Mouse (Mus musculus): ENCODE results near the gene Rpf2. TPM values are rescaled to one million over a fixed set of nuclear protein-coding genes. Genes with fewer than 3 reads are reported as not detected.

Gene Rpf2
- polyA plus RNA-seq, 1 experiment from 2014 or later, result 85.2 TPM

DNA sequence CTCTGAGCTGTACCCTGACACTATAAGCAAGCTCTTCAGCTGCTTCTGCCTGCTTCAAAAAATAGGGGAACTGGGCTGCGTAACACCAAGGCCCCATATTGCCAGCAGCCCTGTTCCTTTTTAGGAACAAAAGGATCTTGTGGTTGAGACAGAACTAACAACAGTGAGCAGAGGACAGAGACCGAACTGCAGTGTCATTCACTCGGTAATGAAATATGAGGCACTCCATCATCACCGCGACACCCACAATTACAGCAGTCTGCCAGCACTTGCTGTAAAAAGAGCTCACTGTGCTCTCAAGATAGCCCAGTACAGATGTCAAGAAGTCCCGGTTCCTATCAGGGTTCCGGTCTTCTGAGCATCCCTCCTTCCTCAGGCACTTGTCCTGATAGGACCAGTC lies 29.2 kb upstream of the Rpf2 start:
- DNase-seq (ENCODE audit: low spot score) (no peak), ATAC-seq (no peak)
- H3K4me1 ChIP-seq (ENCODE audit: control insufficient read depth, insufficient read depth, low read length), result no peaks in the 10 kb centered on the region
- 85% methylated on average over 7 of the region's 7 CpGs for WGBS
- H3K9me3 ChIP-seq (replicated peaks; ENCODE audit: control insufficient read depth, low read length), result no peaks in the 10 kb centered on the region
- no peaks in the 10 kb centered on the region for H3K36me3 ChIP-seq (ENCODE audit: control insufficient read depth, insufficient read depth, low read length)
- H3K27ac ChIP-seq (ENCODE audit: low read depth, low read length), result no peak overlapping the region
- H3K9ac ChIP-seq (ENCODE audit: low read length), result no peak overlapping the region
- H3K4me2 ChIP-seq (ENCODE audit: low read length), result no peak overlapping the region
- no peak overlapping the region for H3K4me3 ChIP-seq (ENCODE audit: low read depth, low read length)
- no peaks in the 10 kb centered on the region for H3K27me3 ChIP-seq (replicated peaks; ENCODE audit: control insufficient read depth, insufficient read depth, low read length)

DNA sequence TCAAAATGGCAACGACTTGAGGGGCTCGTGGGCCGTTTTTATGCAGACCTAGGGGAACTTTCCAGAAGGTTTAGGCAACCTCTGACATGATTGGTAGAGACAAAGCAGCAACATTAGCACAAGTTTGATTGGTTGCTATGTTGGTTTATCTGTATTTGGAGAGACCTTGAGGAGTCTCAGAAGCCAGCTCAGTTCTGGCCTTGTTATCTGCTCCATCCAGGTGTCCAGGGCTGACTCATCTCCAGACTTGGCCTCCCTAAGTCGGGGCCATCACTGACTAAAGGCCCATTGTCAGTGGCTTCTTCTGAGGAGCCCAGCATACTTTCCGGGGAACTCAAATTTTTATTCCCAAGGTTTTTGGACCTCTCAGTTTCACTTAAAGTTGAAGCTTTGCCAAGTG lies 27.1 kb upstream of the Rpf2 start:
- H3K4me1 ChIP-seq (ENCODE audit: control insufficient read depth, insufficient read depth, low read length), result no peaks in the 10 kb centered on the region
- H3K4me3 ChIP-seq (ENCODE audit: low read depth, low read length), result no peak overlapping the region
- no peak for DNase-seq (ENCODE audit: low spot score)
- 85% methylated on average over 5 of the region's 5 CpGs for WGBS
- no peak overlapping the region for H3K4me2 ChIP-seq (ENCODE audit: low read length)
- no peaks in the 10 kb centered on the region for H3K27me3 ChIP-seq (replicated peaks; ENCODE audit: control insufficient read depth, insufficient read depth, low read length)
- no peak for ATAC-seq
- H3K27ac ChIP-seq (ENCODE audit: low read depth, low read length), result no peak overlapping the region
- H3K36me3 ChIP-seq (ENCODE audit: control insufficient read depth, insufficient read depth, low read length), result no peaks in the 10 kb centered on the region
- no peaks in the 10 kb centered on the region for H3K9me3 ChIP-seq (replicated peaks; ENCODE audit: control insufficient read depth, low read length)
- H3K9ac ChIP-seq (ENCODE audit: low read length), result no peak overlapping the region

DNA sequence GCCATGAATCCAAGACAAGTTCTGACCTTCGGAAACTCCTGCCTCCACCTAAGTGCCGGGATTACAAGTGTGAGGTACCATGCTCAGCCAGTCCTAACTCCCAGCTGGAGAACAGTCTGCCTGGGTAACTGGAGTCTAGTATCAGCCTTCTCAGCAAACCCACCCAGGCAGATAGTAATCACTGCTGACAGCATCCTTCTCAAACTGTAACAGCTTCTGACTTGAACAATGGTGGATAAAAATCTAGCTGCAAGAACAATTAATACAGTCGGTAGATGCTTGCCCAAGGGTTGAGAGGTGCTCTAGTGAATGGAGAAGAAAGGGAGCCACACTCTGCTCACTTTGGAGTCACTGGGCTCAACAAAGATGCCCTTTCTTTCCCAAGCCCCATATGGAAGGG lies 24.4 kb upstream of the Rpf2 start:
- no peak for ATAC-seq
- H3K36me3 ChIP-seq (ENCODE audit: control insufficient read depth, insufficient read depth, low read length), result no peaks in the 10 kb centered on the region
- H3K27me3 ChIP-seq (replicated peaks; ENCODE audit: control insufficient read depth, insufficient read depth, low read length), result no peaks in the 10 kb centered on the region
- no peak overlapping the region for H3K4me2 ChIP-seq (ENCODE audit: low read length)
- DNase-seq (ENCODE audit: low spot score), result no peak
- no peak overlapping the region for H3K4me3 ChIP-seq (ENCODE audit: low read depth, low read length)
- H3K9me3 ChIP-seq (replicated peaks; ENCODE audit: control insufficient read depth, low read length), result no peaks in the 10 kb centered on the region
- no peaks in the 10 kb centered on the region for H3K4me1 ChIP-seq (ENCODE audit: control insufficient read depth, insufficient read depth, low read length)
- H3K27ac ChIP-seq (ENCODE audit: low read depth, low read length), result no peak overlapping the region
- WGBS, result 82% methylated on average over 3 of the region's 3 CpGs
- no peak overlapping the region for H3K9ac ChIP-seq (ENCODE audit: low read length)

DNA sequence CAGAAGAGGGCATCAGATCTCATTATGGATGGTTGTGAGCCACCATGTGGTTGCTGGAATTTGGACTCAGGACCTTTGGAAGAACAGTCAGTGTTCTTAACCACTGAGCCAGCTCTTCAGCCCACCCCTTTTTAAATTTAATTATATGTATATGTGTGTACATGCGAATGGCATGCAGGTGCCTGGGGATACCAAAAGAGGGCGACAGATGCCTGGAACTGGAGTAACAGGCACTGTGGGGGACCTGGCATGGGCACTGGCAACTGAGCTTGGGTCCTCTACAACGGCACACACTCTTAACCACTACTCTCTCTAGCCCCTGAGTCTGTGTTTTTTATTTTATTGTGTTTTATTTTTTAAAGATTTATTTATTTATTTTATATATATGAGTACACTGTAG lies 18.1 kb upstream of the Rpf2 start:
- ATAC-seq, result no peak
- WGBS, result 80% methylated on average over 3 of the region's 3 CpGs
- H3K4me3 ChIP-seq (ENCODE audit: low read depth, low read length), result no peak overlapping the region

DNA sequence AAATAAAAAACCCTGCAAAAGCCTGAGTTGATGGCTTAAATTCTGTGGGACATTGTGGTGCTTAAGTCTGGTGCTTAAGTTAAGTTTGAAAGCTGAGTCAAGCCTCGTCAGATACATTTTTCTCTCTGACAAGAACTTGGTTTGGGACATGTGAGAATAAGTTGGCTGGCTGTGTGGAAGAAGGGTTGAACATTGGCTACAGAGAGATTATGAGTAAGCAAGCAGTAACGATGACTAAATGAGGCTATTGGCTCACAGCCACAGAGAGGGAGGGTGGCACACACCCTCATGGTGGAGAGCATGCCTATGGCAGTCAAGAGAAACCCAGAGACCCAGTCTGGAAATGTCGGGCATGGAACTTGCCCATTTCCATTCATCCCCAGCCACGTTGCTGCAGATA lies 16.9 kb upstream of the Rpf2 start:
- no peak for ATAC-seq
- H3K27me3 ChIP-seq (replicated peaks; ENCODE audit: control insufficient read depth, insufficient read depth, low read length), result no peaks in the 10 kb centered on the region
- no peaks in the 10 kb centered on the region for H3K9me3 ChIP-seq (replicated peaks; ENCODE audit: control insufficient read depth, low read length)
- no peak overlapping the region for H3K27ac ChIP-seq (ENCODE audit: low read depth, low read length)
- H3K4me2 ChIP-seq (ENCODE audit: low read length), result no peak overlapping the region
- H3K9ac ChIP-seq (ENCODE audit: low read length), result no peak overlapping the region
- WGBS, result 69% methylated on average over 4 of the region's 4 CpGs
- no peak for DNase-seq (ENCODE audit: low spot score)
- H3K36me3 ChIP-seq (ENCODE audit: control insufficient read depth, insufficient read depth, low read length), result no peaks in the 10 kb centered on the region
- H3K4me1 ChIP-seq (ENCODE audit: control insufficient read depth, insufficient read depth, low read length), result no peaks in the 10 kb centered on the region
- no peak overlapping the region for H3K4me3 ChIP-seq (ENCODE audit: low read depth, low read length)

More for the DNA sequence above, 18.1 kb upstream of the Rpf2 start:
- no peak overlapping the region for H3K9ac ChIP-seq (ENCODE audit: low read length)
- H3K36me3 ChIP-seq (ENCODE audit: control insufficient read depth, insufficient read depth, low read length), result no peaks in the 10 kb centered on the region
- DNase-seq (ENCODE audit: low spot score), result no peak
- H3K9me3 ChIP-seq (replicated peaks; ENCODE audit: control insufficient read depth, low read length), result no peaks in the 10 kb centered on the region
- H3K27me3 ChIP-seq (replicated peaks; ENCODE audit: control insufficient read depth, insufficient read depth, low read length), result no peaks in the 10 kb centered on the region
- no peaks in the 10 kb centered on the region for H3K4me1 ChIP-seq (ENCODE audit: control insufficient read depth, insufficient read depth, low read length)
- no peak overlapping the region for H3K4me2 ChIP-seq (ENCODE audit: low read length)
- no peak overlapping the region for H3K27ac ChIP-seq (ENCODE audit: low read depth, low read length)

DNA sequence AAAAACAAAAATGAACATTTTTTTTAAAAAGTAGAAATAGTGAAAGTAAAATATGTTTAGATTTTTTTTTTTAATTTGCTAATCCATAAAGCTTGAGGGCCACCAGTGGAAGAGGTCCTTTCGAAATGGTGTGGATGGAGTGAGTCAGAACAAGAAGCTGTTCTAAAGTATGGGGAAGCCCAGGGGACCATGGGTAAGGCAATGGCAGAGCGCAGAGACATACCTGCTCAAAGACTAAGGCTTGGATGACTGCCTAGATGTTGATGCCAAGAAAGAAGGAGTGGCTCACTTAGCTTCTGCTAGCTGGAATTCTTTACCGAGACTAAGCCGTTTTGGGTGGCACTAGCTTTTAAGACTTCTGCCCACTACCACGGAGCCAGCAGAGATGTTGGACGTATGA lies 15.4 kb upstream of the Rpf2 start:
- no peaks in the 10 kb centered on the region for H3K36me3 ChIP-seq (ENCODE audit: control insufficient read depth, insufficient read depth, low read length)
- no peak overlapping the region for H3K4me2 ChIP-seq (ENCODE audit: low read length)
- no peak for DNase-seq (ENCODE audit: low spot score)
- H3K9me3 ChIP-seq (replicated peaks; ENCODE audit: control insufficient read depth, low read length), result no peaks in the 10 kb centered on the region
- 90% methylated on average over 6 of the region's 6 CpGs for WGBS
- no peaks in the 10 kb centered on the region for H3K27me3 ChIP-seq (replicated peaks; ENCODE audit: control insufficient read depth, insufficient read depth, low read length)
- no peaks in the 10 kb centered on the region for H3K4me1 ChIP-seq (ENCODE audit: control insufficient read depth, insufficient read depth, low read length)
- no peak for ATAC-seq
- H3K9ac ChIP-seq (ENCODE audit: low read length), result no peak overlapping the region
- no peak overlapping the region for H3K4me3 ChIP-seq (ENCODE audit: low read depth, low read length)
- H3K27ac ChIP-seq (ENCODE audit: low read depth, low read length), result no peak overlapping the region

DNA sequence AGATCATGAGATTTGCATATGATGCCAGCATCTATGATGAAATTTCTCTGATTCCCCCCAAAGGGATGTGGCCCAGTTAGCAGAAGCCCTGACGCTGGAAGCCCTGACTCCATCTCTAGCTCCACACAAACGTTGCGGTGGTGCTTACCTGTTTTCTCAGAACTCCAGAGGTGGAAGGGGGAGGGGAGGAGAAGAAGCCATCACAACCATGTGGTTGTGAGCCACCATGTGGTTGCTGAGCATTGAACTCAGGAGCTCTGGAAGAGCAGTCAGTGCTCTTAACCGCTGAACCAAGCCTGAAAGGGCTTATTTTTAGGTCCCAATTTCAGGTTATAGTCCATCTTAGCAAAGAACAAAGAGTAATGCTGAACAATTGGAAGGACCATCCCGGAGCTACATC lies 13.5 kb upstream of the Rpf2 start:
- H3K9ac ChIP-seq (ENCODE audit: low read length), result no peak overlapping the region
- 56% methylated on average over 5 of the region's 5 CpGs for WGBS

DNA sequence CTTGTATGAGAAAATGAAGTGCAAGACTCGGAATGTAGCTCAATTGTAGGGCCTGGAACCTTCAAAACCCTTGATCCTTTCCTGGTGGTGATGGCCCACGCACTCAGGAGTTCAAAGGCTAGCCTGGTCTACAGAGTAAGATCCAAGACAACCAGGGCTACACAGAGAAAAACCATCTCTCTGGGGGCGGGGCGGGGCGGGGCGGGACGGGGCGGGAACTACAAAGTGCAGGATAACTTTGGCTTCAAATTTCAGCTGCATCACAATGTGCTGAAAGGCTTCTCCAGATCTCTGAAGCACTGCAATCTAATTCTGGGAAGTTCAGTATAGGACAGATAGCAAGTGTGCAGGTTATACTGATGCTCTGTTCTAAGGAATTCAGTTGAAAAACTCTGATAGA lies 12.7 kb upstream of the Rpf2 start:
- ATAC-seq (no peak), DNase-seq (ENCODE audit: low spot score) (no peak)
- Histone ChIP-seq H3K9ac (ENCODE audit: low read length) (no peak overlapping the region), H3K4me1 (ENCODE audit: control insufficient read depth, insufficient read depth, low read length) (peaks cover 6% of the 10 kb centered on the region), H3K4me3 (ENCODE audit: low read depth, low read length) (no peak overlapping the region), H3K27me3 (replicated peaks; ENCODE audit: control insufficient read depth, insufficient read depth, low read length) (no peaks in the 10 kb centered on the region), H3K9me3 (replicated peaks; ENCODE audit: control insufficient read depth, low read length) (no peaks in the 10 kb centered on the region), H3K4me2 (ENCODE audit: low read length) (no peak overlapping the region), H3K36me3 (ENCODE audit: control insufficient read depth, insufficient read depth, low read length) (0 out of 2 replicates have a peak, but pooled peaks cover 3% of the 10 kb centered on the region), H3K27ac (ENCODE audit: low read depth, low read length) (no peak overlapping the region)
- 20% methylated on average over 8 of the region's 8 CpGs for WGBS

More for the DNA sequence above, 13.5 kb upstream of the Rpf2 start:
- Histone ChIP-seq H3K9me3 (replicated peaks; ENCODE audit: control insufficient read depth, low read length) (no peaks in the 10 kb centered on the region), H3K4me1 (ENCODE audit: control insufficient read depth, insufficient read depth, low read length) (peaks cover 6% of the 10 kb centered on the region), H3K27me3 (replicated peaks; ENCODE audit: control insufficient read depth, insufficient read depth, low read length) (no peaks in the 10 kb centered on the region), H3K4me2 (ENCODE audit: low read length) (no peak overlapping the region), H3K27ac (ENCODE audit: low read depth, low read length) (no peak overlapping the region), H3K4me3 (ENCODE audit: low read depth, low read length) (no peak overlapping the region), H3K36me3 (ENCODE audit: control insufficient read depth, insufficient read depth, low read length) (0 out of 2 replicates have a peak, but pooled peaks cover 2% of the 10 kb centered on the region)
- no peak for DNase-seq (ENCODE audit: low spot score)
- ATAC-seq, result no peak

DNA sequence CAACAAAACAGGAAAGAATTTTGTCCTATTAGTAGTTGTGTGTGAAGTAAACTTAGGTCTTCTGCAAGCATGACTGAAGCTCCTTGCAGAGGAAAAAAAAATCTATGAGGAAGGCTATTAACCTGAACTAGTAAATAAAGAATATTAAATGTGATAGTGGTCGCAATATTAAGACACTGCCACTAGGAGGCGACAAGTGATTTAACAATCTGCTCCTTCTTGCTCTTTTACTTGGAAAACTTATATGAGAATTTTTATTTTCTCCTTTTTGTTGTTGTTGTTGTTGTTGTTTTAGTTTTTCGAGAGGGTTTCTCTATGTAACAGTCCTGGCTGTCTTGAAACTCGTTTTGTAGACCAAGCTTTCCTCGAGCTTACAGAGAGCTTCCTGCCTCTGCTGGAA lies 12.1 kb upstream of the Rpf2 start:
- Histone ChIP-seq H3K9me3 (replicated peaks; ENCODE audit: control insufficient read depth, low read length) (no peaks in the 10 kb centered on the region), H3K4me2 (ENCODE audit: low read length) (peak overlapping the region; percentile 77), H3K27ac (ENCODE audit: low read depth, low read length) (peak overlapping the region; percentile 70; the same call in 1 of the 2 replicates), H3K4me3 (ENCODE audit: low read depth, low read length) (peak overlapping the region; percentile 70; the same call in 1 of the 2 replicates), H3K27me3 (replicated peaks; ENCODE audit: control insufficient read depth, insufficient read depth, low read length) (no peaks in the 10 kb centered on the region), H3K9ac (ENCODE audit: low read length) (peak overlapping the region; percentile 47; the same call in 1 of the 2 replicates), H3K36me3 (ENCODE audit: control insufficient read depth, insufficient read depth, low read length) (peaks cover 7% of the 10 kb centered on the region), H3K4me1 (ENCODE audit: control insufficient read depth, insufficient read depth, low read length) (peaks cover 6% of the 10 kb centered on the region)
- ATAC-seq, result no peak
- 6% methylated on average over 5 of the region's 5 CpGs for WGBS
- peak; percentile 81 for DNase-seq (ENCODE audit: low spot score)
